Mouse (Mus musculus) heart, embryonic 15.5 days (tissue): ENCODE data around the gene Rdh19. TPM values are rescaled to one million over a fixed set of nuclear protein-coding genes. Genes with fewer than 3 reads are reported as not detected.
"Not testable (repeated sequence)": the region's sequence is repeated elsewhere in the genome, so short reads cannot be mapped to it uniquely, and the experiment has no call there.

Experiments used
- ATAC-seq: fragments of 200-750 bp; cut with Nextera tagmentation; replicated peaks from 2 replicates; pipeline ENCODE4 v1.8.0; 2017; ENCODE audit warnings: low read depth, moderate TSS enrichment; ENCODE audit not compliant: insufficient number of reproducible peaks, insufficient read depth, low FRiP score
- H3K27ac ChIP-seq: fragments of 300-500 bp; sonication (generic); 2 replicates; pipeline ENCODE4 v1.5.1; 2015; ENCODE audit warnings: mild to moderate bottlenecking, inconsistent platforms
- H3K27me3 ChIP-seq: fragments of 300-500 bp; sonication (generic); 2 replicates; pipeline ENCODE4 v1.6.1; 2015; ENCODE audit warnings: inconsistent platforms
- H3K36me3 ChIP-seq: fragments of 300-500 bp; sonication (generic); 2 replicates; pipeline ENCODE4 v1.6.1; 2015; ENCODE audit warnings: mild to moderate bottlenecking, inconsistent platforms
- H3K4me1 ChIP-seq: fragments of 300-500 bp; sonication (generic); replicated peaks from 2 replicates; pipeline ENCODE4 v1.6.1; 2015; ENCODE audit warnings: inconsistent platforms
- H3K4me2 ChIP-seq: fragments of 300-500 bp; sonication (generic); 2 replicates; pipeline ENCODE4 v1.6.1; 2015; ENCODE audit warnings: inconsistent platforms, mild to moderate bottlenecking, moderate library complexity
- H3K4me3 ChIP-seq: fragments of 300-500 bp; sonication (generic); 2 replicates; pipeline ENCODE4 v1.5.1; 2015; ENCODE audit warnings: mild to moderate bottlenecking, inconsistent platforms
- H3K9ac ChIP-seq: fragments of 300-500 bp; sonication (generic); 2 replicates; pipeline ENCODE4 v1.6.1; 2015; ENCODE audit warnings: mild to moderate bottlenecking, inconsistent platforms
- H3K9me3 ChIP-seq: fragments of 300-500 bp; sonication (generic); replicated peaks from 2 replicates; pipeline ENCODE4 v1.6.1; 2016; ENCODE audit warnings: inconsistent platforms
- WGBS: fragments of 180-500 bp; shearing (Covaris S2); methylation state at CpG from one replicate; pipeline ENCODE4 v1.1.7; 2015; ENCODE audit warnings: mixed read lengths; 5-methylcytosine and 5-hydroxymethylcytosine counted together
- polyA plus RNA-seq: library from polyadenylated mRNA; unstranded; fragments of >200 nt; fragmentation: Nextera tagmentation; extraction: Ambion mirVana; gene quantifications from 2 replicates; pipeline ENCODE4 v1.2.1, GENCODE M21; 2015

The Rdh19 gene
- polyA plus RNA-seq, 1 experiment from 2014 or later, result not detected

DNA sequence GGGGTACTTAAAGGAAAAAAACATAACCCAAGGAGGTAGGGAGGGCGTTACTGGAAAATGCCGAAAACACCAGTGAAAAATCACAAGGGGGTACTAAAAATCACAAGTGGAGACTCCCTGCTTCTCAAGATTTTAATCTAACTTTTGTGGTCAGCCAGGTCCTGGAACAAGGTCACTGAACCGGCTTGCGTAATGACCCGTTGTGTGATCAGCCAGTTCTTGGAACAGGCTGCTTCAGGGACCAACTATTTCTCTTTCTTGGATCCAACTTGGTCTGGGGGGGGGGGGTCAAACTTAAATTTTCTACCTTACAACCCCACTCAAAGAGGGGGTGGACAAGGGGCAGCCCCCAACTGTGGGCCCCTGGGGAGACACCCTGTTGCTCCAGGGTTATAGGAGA, 11.9 kb upstream of the Rdh19 start:
- H3K9me3 ChIP-seq, H3K27ac ChIP-seq, H3K36me3 ChIP-seq, H3K4me1 ChIP-seq, H3K9ac ChIP-seq, H3K4me3 ChIP-seq, H3K4me2 ChIP-seq, H3K27me3 ChIP-seq, ATAC-seq: not testable (repeated sequence)
- 87% methylated on average over 5 of the region's 5 CpGs for WGBS

DNA sequence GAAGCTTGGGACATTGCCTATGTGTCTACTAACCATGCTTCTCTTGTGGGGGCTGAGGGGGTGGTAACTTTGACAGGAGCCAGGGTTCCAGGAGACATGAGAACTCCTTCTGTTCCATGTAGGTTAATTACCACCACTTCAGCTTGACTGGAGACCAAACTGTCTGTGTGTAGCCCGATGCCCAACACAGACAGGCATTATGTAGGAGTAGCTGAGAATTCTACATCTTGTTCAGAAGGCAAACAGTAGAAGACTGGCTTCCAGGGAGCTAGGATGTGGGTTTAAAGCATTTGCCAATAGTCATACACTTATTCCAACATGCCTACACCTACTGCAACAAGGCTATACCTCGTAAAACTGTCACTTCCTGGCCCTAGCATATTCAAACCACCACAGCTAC, 11.2 kb upstream of the Rdh19 start:
- Histone ChIP-seq H3K9me3 (no peaks in the 10 kb centered on the region), H3K4me2 (no peak overlapping the region), H3K4me1 (no peaks in the 10 kb centered on the region), H3K27me3 (no peaks in the 10 kb centered on the region), H3K9ac (no peak overlapping the region), H3K27ac (no peak overlapping the region), H3K4me3 (no peak overlapping the region), H3K36me3 (no peaks in the 10 kb centered on the region)
- ATAC-seq, result no peak
- WGBS, result 78% methylated on average over 2 of the region's 2 CpGs

DNA sequence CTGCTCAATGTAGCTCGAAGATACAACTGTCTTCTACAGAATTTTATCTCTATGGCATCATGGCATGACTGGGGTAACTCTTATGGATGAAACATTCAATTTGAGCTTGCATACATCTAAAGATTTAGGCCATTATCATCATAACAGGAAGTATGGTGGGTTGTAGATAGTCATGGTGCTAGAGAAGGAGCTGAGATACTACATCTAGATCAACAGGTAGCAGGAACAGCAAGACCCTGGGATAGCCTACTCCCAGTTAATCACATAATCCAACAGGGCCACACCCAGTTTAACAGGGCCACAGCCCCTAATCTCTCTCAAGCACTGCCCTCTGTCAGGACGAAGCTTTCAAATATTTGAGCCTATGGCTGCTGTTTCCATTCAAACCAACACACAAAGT, 9.0 kb upstream of the Rdh19 start:
- H3K9ac ChIP-seq, result no peak overlapping the region
- H3K4me1 ChIP-seq, result no peaks in the 10 kb centered on the region
- no peak for ATAC-seq
- no peaks in the 10 kb centered on the region for H3K27me3 ChIP-seq
- H3K4me2 ChIP-seq, result no peak overlapping the region
- WGBS, result 69% methylated on average over 2 of the region's 2 CpGs
- H3K36me3 ChIP-seq, result no peaks in the 10 kb centered on the region
- no peak overlapping the region for H3K27ac ChIP-seq
- H3K4me3 ChIP-seq, result no peak overlapping the region
- H3K9me3 ChIP-seq, result no peaks in the 10 kb centered on the region

DNA sequence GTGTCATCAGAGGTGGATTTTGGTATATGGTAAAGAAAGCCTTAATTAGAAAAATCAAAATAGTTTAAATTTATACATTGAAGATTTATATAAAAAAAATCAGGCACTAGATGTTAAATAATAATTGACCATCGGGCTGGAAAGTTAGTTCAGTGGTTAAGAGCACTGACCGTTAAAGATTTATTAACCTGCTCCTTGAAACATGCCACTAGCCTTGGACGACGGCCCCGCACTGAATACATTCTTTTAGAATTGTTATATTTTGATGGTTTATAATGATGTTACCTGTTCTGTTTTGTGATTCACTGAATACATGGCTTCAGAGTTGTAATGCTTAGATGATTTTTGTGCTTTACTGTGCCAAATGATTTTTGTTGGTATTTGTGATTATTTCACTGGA, 3.8 kb upstream of the Rdh19 start:
- not testable (repeated sequence) for H3K27me3 ChIP-seq, H3K4me3 ChIP-seq, H3K27ac ChIP-seq, H3K4me2 ChIP-seq, H3K9ac ChIP-seq, H3K9me3 ChIP-seq, H3K36me3 ChIP-seq, ATAC-seq, H3K4me1 ChIP-seq
- 91% methylated on average over 5 of the region's 5 CpGs for WGBS

DNA sequence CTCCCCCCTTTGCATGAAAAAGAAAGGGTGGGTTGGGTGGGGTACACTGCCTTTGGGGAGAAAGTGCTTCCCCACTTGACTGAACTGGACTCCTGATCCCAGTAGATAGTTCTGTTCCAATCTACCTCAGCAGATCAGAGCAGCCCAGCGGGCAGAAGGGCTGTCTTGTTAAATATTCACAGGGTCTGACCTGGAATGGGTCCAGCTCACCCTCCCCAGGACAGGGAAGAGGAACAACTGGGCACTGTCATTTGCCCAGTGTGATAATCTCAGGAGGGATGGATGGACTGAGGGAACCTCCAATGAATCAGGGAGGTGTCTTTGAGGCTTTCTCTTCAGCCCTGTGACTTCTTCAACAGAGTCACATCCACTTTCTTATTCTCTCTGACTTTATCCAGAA, 1.6 kb upstream of the Rdh19 start:
- no peak overlapping the region for H3K9ac ChIP-seq
- H3K36me3 ChIP-seq, result no peaks in the 10 kb centered on the region
- WGBS, result 77% methylated on average over 1 of the region's 1 CpGs
- H3K27ac ChIP-seq, result no peak overlapping the region
- no peaks in the 10 kb centered on the region for H3K9me3 ChIP-seq
- no peak overlapping the region for H3K4me3 ChIP-seq
- no peak overlapping the region for H3K4me2 ChIP-seq
- no peak for ATAC-seq
- no peaks in the 10 kb centered on the region for H3K4me1 ChIP-seq
- no peaks in the 10 kb centered on the region for H3K27me3 ChIP-seq

DNA sequence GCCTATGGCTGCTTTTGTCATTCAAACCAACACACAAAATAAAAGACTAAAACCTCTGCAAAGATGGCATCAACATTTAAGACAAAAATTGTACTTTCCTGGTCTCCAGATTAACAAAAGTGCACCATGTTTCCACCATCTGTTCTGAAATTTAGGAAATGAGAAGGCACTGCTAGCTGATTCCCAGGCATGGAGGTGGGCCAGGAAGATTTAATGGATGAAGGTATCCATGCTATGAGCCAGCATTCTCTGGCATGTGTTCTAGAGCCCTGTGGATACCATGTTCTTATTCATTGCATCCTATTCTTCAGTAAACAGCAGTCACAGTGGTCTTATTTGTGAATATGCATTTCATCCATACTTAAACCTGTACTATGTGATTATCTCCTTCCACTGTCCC, 6.6 kb downstream of the Rdh19 start:
- Histone ChIP-seq H3K36me3 (no peaks in the 10 kb centered on the region), H3K27ac (no peak overlapping the region), H3K4me2 (no peak overlapping the region), H3K4me1 (no peaks in the 10 kb centered on the region), H3K9ac (no peak overlapping the region), H3K4me3 (no peak overlapping the region), H3K9me3 (no peaks in the 10 kb centered on the region), H3K27me3 (no peaks in the 10 kb centered on the region)
- no peak for ATAC-seq

DNA sequence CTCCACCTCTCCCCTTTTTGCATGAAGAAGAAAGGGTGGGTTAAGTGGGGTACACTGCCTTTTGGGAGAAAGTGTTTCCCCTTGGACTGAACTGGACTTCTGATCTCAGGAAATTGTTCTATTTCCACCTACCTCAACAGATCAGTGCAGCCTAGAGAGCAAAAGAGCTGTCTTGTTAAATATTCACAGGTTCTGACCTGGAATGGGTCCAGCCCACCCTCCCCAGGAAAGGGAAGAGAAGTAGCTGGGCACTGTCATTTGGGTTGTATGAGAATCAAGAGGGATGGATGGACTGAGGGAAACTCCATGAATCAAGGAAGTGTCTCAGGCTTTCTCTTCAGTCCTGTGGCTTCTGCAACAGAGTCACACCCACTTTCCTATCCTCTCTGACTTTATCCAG, 15.2 kb downstream of the Rdh19 start:
- H3K4me2 ChIP-seq, result no peak overlapping the region
- no peak for ATAC-seq
- H3K4me3 ChIP-seq, result no peak overlapping the region
- H3K27me3 ChIP-seq, result no peaks in the 10 kb centered on the region
- H3K27ac ChIP-seq, result no peak overlapping the region
- H3K36me3 ChIP-seq, result no peaks in the 10 kb centered on the region
- H3K4me1 ChIP-seq, result no peaks in the 10 kb centered on the region
- H3K9me3 ChIP-seq, result no peaks in the 10 kb centered on the region
- no peak overlapping the region for H3K9ac ChIP-seq

DNA sequence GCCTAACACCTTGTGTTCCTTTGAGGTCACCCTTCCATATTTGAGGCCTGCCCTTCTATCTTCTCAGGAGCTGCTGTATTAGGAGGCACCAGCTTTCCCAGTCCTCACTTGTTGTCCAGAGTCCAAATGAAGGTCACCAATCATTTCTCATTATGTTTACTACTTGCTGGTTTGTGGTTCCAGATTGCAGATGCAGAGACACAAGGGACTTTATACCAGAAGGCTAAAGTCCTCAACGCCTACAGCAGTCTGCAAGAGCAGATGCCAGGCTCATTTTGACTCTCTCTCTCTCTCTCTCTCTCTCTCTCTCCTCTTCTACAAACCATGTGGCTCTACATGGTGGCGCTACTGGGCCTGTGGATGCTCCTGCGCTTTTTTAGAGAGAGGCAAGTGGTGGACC, 16.5 kb downstream of the Rdh19 start, which contains the start of gene Rdh16f2:
Gene Rdh16f2 (plus strand): TSS at position 243 of the 400 bp plus-strand sequence.
- 86% methylated on average over 3 of the region's 3 CpGs for WGBS
- Histone ChIP-seq H3K27me3 (no peaks in the 10 kb centered on the region), H3K4me2 (no peak within 1 kb of the TSS), H3K9ac (no peak within 1 kb of the TSS), H3K4me3 (no peak within 1 kb of the TSS), H3K9me3 (no peaks in the 10 kb centered on the region), H3K36me3 (no peaks in the 10 kb centered on the region), H3K4me1 (no peaks in the 10 kb centered on the region), H3K27ac (no peak within 1 kb of the TSS)
- ATAC-seq, result no peak

DNA sequence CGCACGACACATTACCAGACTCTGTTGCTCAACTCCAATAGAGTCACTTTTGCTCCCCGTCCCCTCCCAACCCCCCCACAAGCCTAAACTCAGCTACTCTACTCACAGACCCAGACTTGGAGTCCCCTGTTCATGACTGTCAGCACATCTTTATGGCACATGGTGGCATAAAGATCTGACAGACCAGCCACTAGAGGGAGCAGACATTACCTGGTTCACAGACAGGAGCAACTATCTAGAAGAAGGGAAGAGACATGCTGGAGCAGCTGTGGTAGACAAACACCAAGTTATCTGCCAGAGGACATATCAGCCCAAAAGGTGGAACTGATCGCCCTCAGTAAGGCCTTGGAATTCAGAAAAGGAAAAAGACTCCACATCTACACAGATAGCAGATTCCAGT, 22.8 kb downstream of the Rdh19 start:
- ATAC-seq, result no peak
- H3K4me2 ChIP-seq, result no peak overlapping the region

DNA sequence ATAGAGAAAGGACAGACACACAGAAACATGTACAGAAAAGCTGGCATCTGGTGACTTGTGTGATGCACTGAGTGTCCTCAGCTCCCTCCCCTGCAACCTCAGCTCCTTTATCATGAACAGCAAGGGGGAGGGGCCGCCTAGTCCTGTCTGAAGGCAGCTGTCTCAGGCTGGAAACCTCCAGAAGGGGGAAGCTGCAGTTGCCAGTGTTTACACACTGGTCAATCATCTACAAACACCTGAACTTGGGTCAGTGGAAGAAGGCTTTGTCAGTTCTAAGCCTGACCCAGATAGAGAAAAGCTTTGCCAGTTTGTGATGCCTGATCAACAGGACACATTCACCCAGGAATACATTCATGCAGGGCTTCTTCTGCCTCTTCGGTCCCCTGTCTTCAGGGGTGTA, 28.0 kb downstream of the Rdh19 start:
- ATAC-seq, result no peak
- 45% methylated on average over 2 of the region's 2 CpGs for WGBS
- no peak overlapping the region for H3K9ac ChIP-seq

More for the DNA sequence above, 22.8 kb downstream of the Rdh19 start:
- Histone ChIP-seq H3K27ac (no peak overlapping the region), H3K36me3 (no peaks in the 10 kb centered on the region), H3K4me1 (no peaks in the 10 kb centered on the region), H3K9me3 (no peaks in the 10 kb centered on the region), H3K9ac (no peak overlapping the region), H3K27me3 (no peaks in the 10 kb centered on the region), H3K4me3 (no peak overlapping the region)
- WGBS, result 58% methylated on average over 4 of the region's 4 CpGs

DNA sequence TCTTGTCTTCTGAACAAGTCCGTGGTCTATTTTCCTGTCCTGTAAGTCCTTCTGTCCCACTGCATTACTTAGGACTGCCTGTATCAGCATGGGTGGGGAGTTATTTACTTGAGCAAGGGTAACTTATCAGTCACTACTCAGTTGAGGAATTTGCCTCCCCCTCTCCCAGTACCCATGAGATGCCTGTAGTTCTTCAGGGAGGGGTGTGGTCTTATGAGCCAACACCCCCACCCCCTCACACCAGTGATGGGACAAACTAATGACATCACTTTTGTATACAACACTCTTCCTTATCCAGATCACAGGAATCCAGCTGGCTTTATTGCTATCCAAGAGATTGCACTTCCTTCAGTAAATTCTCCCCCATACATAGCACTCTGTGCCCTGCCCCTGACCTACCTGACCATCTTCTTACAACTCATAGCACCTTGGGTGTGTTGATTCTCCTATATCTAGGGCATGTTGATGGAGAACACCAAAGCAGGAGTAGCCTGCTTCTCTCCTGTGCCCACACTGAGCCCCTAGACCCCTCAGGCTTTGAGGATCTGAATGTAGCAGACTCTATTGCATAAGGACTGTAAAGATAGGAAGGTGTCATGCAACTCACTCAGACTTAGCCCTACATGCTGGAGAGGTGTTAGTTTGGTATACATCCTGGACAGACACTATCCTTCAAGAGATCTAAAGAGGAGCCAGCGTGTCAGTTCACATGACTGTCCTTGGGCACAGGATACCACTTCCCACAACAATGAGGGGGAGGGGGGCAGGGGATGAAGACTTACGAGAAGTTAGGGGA, 28.7 kb downstream of the Rdh19 start:
- H3K36me3 ChIP-seq, result no peaks in the 10 kb centered on the region
- 51% methylated on average over 3 of the region's 3 CpGs for WGBS
- H3K4me2 ChIP-seq, result no peak overlapping the region
- no peaks in the 10 kb centered on the region for H3K27me3 ChIP-seq
- H3K9ac ChIP-seq, result no peak overlapping the region
- no peaks in the 10 kb centered on the region for H3K9me3 ChIP-seq
- no peaks in the 10 kb centered on the region for H3K4me1 ChIP-seq
- ATAC-seq, result no peak; the same call in 1 of the 2 replicates
- no peak overlapping the region for H3K27ac ChIP-seq
- H3K4me3 ChIP-seq, result no peak overlapping the region

More for the DNA sequence above, 28.0 kb downstream of the Rdh19 start:
- H3K4me1 ChIP-seq, result no peaks in the 10 kb centered on the region
- H3K4me3 ChIP-seq, result no peak overlapping the region
- no peaks in the 10 kb centered on the region for H3K9me3 ChIP-seq
- H3K27me3 ChIP-seq, result no peaks in the 10 kb centered on the region
- no peak overlapping the region for H3K4me2 ChIP-seq
- H3K36me3 ChIP-seq, result no peaks in the 10 kb centered on the region
- no peak overlapping the region for H3K27ac ChIP-seq

DNA sequence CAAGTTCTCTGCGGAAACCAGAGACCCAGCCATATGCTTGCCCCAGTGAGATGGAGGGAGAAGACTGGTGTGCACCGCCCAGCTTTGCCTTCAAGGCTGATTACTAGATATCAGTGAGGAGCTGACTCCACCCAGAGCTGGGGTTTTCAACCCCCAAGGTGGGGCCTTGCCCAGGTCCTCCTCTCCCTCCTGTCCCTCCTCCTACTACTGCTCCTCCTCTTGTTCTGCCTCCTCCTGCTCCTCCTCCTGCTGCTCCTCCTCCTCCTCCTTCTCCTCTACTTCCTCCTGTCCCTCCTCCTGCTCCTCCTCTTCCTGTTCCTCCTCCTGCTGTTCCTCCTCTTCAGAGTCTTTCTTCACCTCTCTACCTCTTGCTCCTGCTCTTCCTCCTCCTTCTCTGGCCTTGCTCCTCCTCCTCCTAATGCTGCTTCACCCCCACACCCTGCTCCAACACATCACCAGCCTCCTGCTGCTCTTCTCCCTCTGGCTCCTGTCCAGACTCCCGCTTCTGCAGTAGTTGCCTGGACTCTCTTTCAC, 29.5 kb downstream of the Rdh19 start:
- Histone ChIP-seq H3K4me2 (no peak overlapping the region), H3K36me3 (no peaks in the 10 kb centered on the region), H3K4me3 (no peak overlapping the region), H3K4me1 (no peaks in the 10 kb centered on the region), H3K9me3 (no peaks in the 10 kb centered on the region), H3K27me3 (no peaks in the 10 kb centered on the region), H3K27ac (no peak overlapping the region), H3K9ac (no peak overlapping the region)
- WGBS, result 67% methylated on average over 3 of the region's 3 CpGs
- ATAC-seq, result 0 out of 2 replicates have a peak, but pooled peaks have one; percentile 29
